Mouse (Mus musculus) hindbrain, embryonic 11.5 days (tissue): ENCODE measurements around the gene Wdr63. TPM values are rescaled to one million over a fixed set of nuclear protein-coding genes. Genes with fewer than 3 reads are reported as not detected.

Source experiments
- ATAC-seq: fragments of 200-750 bp; cut with Nextera tagmentation; 2 replicates; pipeline ENCODE4 v1.8.0; 2017; ENCODE audit warnings: mild to moderate bottlenecking, moderate TSS enrichment, moderate library complexity; ENCODE audit not compliant: low FRiP score
- DNase-seq: peaks from one replicate; pipeline ENCODE4 v3.0.0-alpha.2; 2015; ENCODE audit warnings: low spot score
- H3K27ac ChIP-seq: fragments of 300-500 bp; sonication (generic); 2 replicates; pipeline ENCODE4 v1.5.1; 2014; ENCODE audit warnings: mild to moderate bottlenecking, low read depth, low read length
- H3K27me3 ChIP-seq: fragments of 300-500 bp; sonication (generic); 2 replicates; pipeline ENCODE4 v1.6.1; 2014; ENCODE audit warnings: mild to moderate bottlenecking, low read length, moderate library complexity, mixed read lengths; ENCODE audit not compliant: control insufficient read depth, insufficient read depth
- H3K36me3 ChIP-seq: fragments of 300-500 bp; sonication (generic); 2 replicates; pipeline ENCODE4 v1.6.1; 2014; ENCODE audit warnings: mild to moderate bottlenecking, low read length, moderate library complexity, mixed read lengths; ENCODE audit not compliant: control insufficient read depth, insufficient read depth
- H3K4me1 ChIP-seq: fragments of 300-500 bp; sonication (generic); replicated peaks from 2 replicates; pipeline ENCODE4 v1.6.1; 2014; ENCODE audit warnings: low read length, mixed read lengths; ENCODE audit not compliant: control insufficient read depth, insufficient read depth
- H3K4me2 ChIP-seq: fragments of 300-500 bp; sonication (generic); replicated peaks from 2 replicates; pipeline ENCODE4 v1.6.1; 2014; ENCODE audit warnings: mild to moderate bottlenecking, low read depth, low read length
- H3K4me3 ChIP-seq: fragments of 300-500 bp; sonication (generic); 2 replicates; pipeline ENCODE4 v1.5.1; 2014; ENCODE audit warnings: low read depth, low read length
- H3K9ac ChIP-seq: fragments of 300-500 bp; sonication (generic); 2 replicates; pipeline ENCODE4 v1.6.1; 2014; ENCODE audit warnings: low read depth, low read length
- H3K9me3 ChIP-seq: fragments of 300-500 bp; sonication (generic); 2 replicates; pipeline ENCODE4 v1.6.1; 2016; ENCODE audit warnings: low read length; ENCODE audit not compliant: control insufficient read depth
- WGBS: fragments of 180-500 bp; shearing (Covaris S2); extraction: QIAGEN DNeasy Blood & Tissue Kit; methylation state at CpG from one replicate; pipeline ENCODE4 v1.1.7; 2014; 5-methylcytosine and 5-hydroxymethylcytosine counted together
- polyA plus RNA-seq: library from polyadenylated mRNA; unstranded; fragments of >200 nt; fragmentation: Nextera tagmentation; extraction: Ambion mirVana; gene quantifications from 2 replicates; pipeline ENCODE4 v1.2.1, GENCODE M21; 2014

Wdr63 gene
- polyA plus RNA-seq: 1.0 and 1.8 TPM in 2 replicates

GRCm38 (mm10) chr3:146107921-146108571 lies at the start of gene Wdr63:
Gene Wdr63, minus strand, starts transcription at chr3:146108130.
- H3K4me3 ChIP-seq: peak within 1 kb of the TSS; percentile 39
- no peak within 1 kb of the TSS for H3K27ac ChIP-seq
- H3K36me3 ChIP-seq: no peaks in the 10 kb centered on the region
- H3K9me3 ChIP-seq: no peaks in the 10 kb centered on the region
- peak within 1 kb of the TSS; percentile 31; the same call in 1 of the 2 replicates for H3K9ac ChIP-seq
- 13% methylated on average over 18 of the region's 18 CpGs for WGBS
- H3K4me1 ChIP-seq: no peaks in the 10 kb centered on the region
- ATAC-seq (peak; percentile 98), DNase-seq (peak; percentile 82)
- peak within 1 kb of the TSS; percentile 85 for H3K4me2 ChIP-seq
- no peaks in the 10 kb centered on the region for H3K27me3 ChIP-seq

- H3K27me3 ChIP-seq: 0 out of 2 replicates have a peak, but pooled peaks cover 1% of the 10 kb centered on the region
- H3K4me2 ChIP-seq: no peak overlapping the region
- no peak overlapping the region for H3K27ac ChIP-seq
- H3K36me3 ChIP-seq: no peaks in the 10 kb centered on the region
- H3K4me1 ChIP-seq: no peaks in the 10 kb centered on the region
- ATAC-seq: no peak
- no peaks in the 10 kb centered on the region for H3K9me3 ChIP-seq
- 69% methylated on average over 2 of the region's 2 CpGs for WGBS
- H3K9ac ChIP-seq: no peak overlapping the region
- DNase-seq: no peak
- no peak overlapping the region for H3K4me3 ChIP-seq
Observed at GRCm38 (mm10) chr3:146156811-146157210, 48.9 kb upstream of the Wdr63 start.

DNA sequence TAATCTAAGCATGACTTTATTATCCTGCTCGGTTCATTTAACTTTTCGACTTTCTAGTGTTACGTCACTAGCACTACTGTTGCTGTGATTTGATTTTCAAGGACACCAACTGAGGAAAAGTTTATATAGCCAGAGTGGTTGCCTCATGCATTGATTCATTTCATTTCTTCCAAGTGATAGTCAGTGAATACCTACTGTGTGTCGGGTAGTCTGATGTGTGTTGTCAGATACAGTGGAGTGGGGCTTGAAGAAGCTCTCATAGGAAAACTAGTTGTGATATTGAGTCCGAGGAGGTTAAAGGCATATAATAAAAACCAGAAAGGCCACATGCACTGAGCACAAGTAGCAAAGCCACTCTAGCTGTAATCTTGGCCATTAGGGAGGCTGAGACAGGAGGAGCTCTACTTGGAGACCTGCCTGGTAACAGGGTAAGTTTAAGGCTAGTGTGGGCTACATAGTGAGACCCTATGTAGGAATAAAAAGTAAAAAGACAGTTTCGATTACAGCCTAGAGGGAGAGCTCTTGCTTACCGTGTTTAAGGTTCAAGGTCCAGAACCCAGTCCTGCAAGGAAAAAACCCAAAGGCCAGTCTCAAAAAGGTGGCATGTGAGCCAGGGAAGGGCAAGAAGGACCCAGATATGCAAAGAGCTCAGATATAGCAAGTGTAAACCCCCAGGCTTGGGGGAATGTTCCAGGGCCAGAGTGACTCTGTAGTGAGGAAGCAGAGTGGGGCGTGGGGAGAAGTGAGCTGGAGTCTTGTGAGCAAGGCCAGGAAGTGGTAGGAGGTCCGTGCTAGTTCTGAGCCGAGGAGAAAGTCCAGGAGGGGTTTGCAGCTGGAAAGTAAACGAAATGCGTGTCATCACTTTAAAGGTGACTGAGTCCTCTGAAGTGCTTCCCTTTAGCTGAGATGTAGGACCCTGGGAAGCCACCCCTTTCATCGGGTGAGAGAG lies 48.0 kb upstream of the Wdr63 start:
- H3K27me3 ChIP-seq: 0 out of 2 replicates have a peak, but pooled peaks cover 4% of the 10 kb centered on the region
- no peaks in the 10 kb centered on the region for H3K4me1 ChIP-seq
- DNase-seq: no peak
- ATAC-seq: no peak
- H3K9me3 ChIP-seq: no peaks in the 10 kb centered on the region
- no peak overlapping the region for H3K4me3 ChIP-seq
- no peak overlapping the region for H3K27ac ChIP-seq
- WGBS: 84% methylated on average over 13 of the region's 13 CpGs
- H3K4me2 ChIP-seq: no peak overlapping the region
- H3K9ac ChIP-seq: no peak overlapping the region
- H3K36me3 ChIP-seq: no peaks in the 10 kb centered on the region

- ATAC-seq: peak; percentile 49; the same call in 1 of the 2 replicates
- H3K4me3 ChIP-seq: no peak overlapping the region
Observed at GRCm38 (mm10) chr3:146153862-146154611, 46.1 kb upstream of the Wdr63 start.

DNA sequence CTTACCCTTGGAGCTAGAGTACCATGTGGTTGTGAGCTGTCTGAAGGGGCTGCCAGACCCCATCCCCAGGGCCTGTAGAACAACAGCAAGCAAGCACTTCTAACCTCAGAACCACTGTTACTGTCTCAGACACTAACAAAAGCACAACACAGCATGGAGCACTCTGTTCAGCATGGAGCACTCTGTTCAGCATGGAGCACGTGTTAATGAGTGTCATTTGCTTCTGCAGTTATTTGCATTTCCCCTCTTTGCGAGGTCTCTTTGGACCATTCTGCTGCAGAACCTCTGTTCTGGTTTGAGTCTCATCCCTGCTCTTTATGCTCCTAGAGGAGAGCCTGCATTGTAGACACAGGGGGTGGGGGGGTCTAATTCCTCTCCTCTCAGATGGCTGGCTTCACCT lies 45.0 kb upstream of the Wdr63 start:
- no peaks in the 10 kb centered on the region for H3K4me1 ChIP-seq
- no peaks in the 10 kb centered on the region for H3K9me3 ChIP-seq
- no peaks in the 10 kb centered on the region for H3K36me3 ChIP-seq
- ATAC-seq (no peak), DNase-seq (no peak)
- H3K4me3 ChIP-seq: no peak overlapping the region
- no peak overlapping the region for H3K9ac ChIP-seq
- WGBS: 85% methylated on average over 2 of the region's 2 CpGs
- H3K27me3 ChIP-seq: peaks cover 15% of the 10 kb centered on the region
- H3K4me2 ChIP-seq: no peak overlapping the region
- no peak overlapping the region for H3K27ac ChIP-seq

More at GRCm38 (mm10) chr3:146153862-146154611, 46.1 kb upstream of the Wdr63 start:
- Histone ChIP-seq H3K4me2 (no peak overlapping the region), H3K4me1 (no peaks in the 10 kb centered on the region), H3K36me3 (no peaks in the 10 kb centered on the region), H3K27ac (no peak overlapping the region), H3K9ac (no peak overlapping the region), H3K9me3 (no peaks in the 10 kb centered on the region), H3K27me3 (peaks cover 14% of the 10 kb centered on the region)
- peak; percentile 36 for DNase-seq
- 28% methylated on average over 11 of the region's 12 CpGs for WGBS

DNA sequence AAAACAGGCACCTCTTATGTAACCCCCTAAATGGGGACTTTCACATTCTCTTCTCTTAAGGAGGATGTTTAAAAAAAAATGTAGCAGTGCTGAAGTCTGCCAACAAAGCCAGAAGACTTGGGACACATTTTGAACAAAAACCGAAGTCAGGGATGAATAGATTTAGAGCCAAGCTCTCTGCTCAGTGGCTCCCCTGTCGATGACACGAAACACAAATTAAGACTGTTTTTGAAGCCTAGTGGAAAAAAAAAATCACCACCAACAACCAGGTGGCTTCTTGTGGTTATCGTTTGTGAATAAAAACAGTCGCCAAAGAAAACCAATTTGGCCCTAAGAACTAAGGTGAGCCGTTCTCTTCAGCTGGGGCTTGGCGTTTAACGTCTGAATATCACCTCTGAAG lies 44.4 kb upstream of the Wdr63 start:
- 92% methylated on average over 8 of the region's 8 CpGs for WGBS
- Histone ChIP-seq H3K27ac (no peak overlapping the region), H3K9ac (no peak overlapping the region), H3K27me3 (peaks cover 15% of the 10 kb centered on the region), H3K4me2 (no peak overlapping the region), H3K4me3 (no peak overlapping the region), H3K4me1 (no peaks in the 10 kb centered on the region), H3K9me3 (no peaks in the 10 kb centered on the region), H3K36me3 (no peaks in the 10 kb centered on the region)
- no peak for DNase-seq
- ATAC-seq: no peak

GRCm38 (mm10) chr3:146151755-146152154 lies 43.8 kb upstream of the Wdr63 start:
- Histone ChIP-seq H3K4me3 (no peak overlapping the region), H3K27ac (no peak overlapping the region), H3K9me3 (no peaks in the 10 kb centered on the region), H3K4me2 (no peak overlapping the region), H3K9ac (no peak overlapping the region), H3K36me3 (no peaks in the 10 kb centered on the region), H3K27me3 (peaks cover 15% of the 10 kb centered on the region), H3K4me1 (no peaks in the 10 kb centered on the region)
- DNase-seq: no peak
- no peak for ATAC-seq
- 94% methylated on average over 8 of the region's 8 CpGs for WGBS

GRCm38 (mm10) chr3:146151328-146151727 lies 43.4 kb upstream of the Wdr63 start:
- WGBS: 91% methylated on average over 10 of the region's 10 CpGs
- no peak for ATAC-seq
- Histone ChIP-seq H3K27ac (no peak overlapping the region), H3K4me1 (no peaks in the 10 kb centered on the region), H3K36me3 (no peaks in the 10 kb centered on the region), H3K27me3 (peaks cover 15% of the 10 kb centered on the region), H3K4me3 (no peak overlapping the region), H3K9me3 (no peaks in the 10 kb centered on the region), H3K4me2 (no peak overlapping the region), H3K9ac (no peak overlapping the region)
- no peak for DNase-seq
